Mouse (Mus musculus) right cerebral cortex, postnatal 10 days (tissue): Measurements from ENCODE around the gene Mfsd13b.

Experiments used
- DNase-seq, 2 experiments: peaks; one replicate each; pipeline ENCODE4 v3.0.0; 2021; ENCODE audit warnings: low spot score in 2 of 2

Mfsd13b gene

DNA sequence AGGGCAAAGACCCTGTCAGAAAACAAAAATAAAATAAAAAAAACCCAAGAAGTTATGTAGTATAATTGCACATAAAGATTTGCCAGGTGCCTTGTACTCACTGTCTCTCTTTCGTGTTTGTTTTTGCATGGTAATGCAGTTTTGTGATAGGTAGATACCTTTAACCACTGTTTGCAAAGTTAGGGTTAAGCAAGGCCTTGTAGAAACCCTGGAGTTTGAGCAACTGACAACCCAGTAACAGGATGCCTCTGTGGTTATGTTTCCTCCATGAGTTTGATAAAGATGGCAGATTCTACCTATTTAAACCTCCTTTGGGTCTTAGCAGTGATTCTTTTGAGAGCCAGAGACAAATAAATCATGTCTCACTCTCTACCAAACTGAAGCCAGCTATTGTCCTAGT lies 61.2 kb downstream of the Mfsd13b start:
- DNase-seq, result no peak

GRCm38 (mm10) chr7:121044251-121044650 lies 61.9 kb downstream of the Mfsd13b start:
- DNase-seq, result no peak

GRCm38 (mm10) chr7:121045671-121046453 lies 63.6 kb downstream of the Mfsd13b start:
- no peak for DNase-seq

GRCm38 (mm10) chr7:121047624-121048023 lies 65.3 kb downstream of the Mfsd13b start:
- no peak for DNase-seq

GRCm38 (mm10) chr7:121053071-121053470 lies 70.8 kb downstream of the Mfsd13b start:
- DNase-seq, result no peak

- DNase-seq, result no peak
Observed at GRCm38 (mm10) chr7:121059477-121060218, 77.3 kb downstream of the Mfsd13b start.

- peak in 1 of 2 experiments; percentile 40 for DNase-seq
Observed at GRCm38 (mm10) chr7:121064309-121064708, 82.0 kb downstream of the Mfsd13b start.
